Mouse (Mus musculus) liver (tissue): ENCODE measurements around the gene Rad54l2.

ENCODE experiments used
- DNase-seq: peaks from one replicate; pipeline ENCODE4 v3.0.0-alpha.2; 2020; ENCODE audit warnings: mixed read lengths

Gene Rad54l2

DNA sequence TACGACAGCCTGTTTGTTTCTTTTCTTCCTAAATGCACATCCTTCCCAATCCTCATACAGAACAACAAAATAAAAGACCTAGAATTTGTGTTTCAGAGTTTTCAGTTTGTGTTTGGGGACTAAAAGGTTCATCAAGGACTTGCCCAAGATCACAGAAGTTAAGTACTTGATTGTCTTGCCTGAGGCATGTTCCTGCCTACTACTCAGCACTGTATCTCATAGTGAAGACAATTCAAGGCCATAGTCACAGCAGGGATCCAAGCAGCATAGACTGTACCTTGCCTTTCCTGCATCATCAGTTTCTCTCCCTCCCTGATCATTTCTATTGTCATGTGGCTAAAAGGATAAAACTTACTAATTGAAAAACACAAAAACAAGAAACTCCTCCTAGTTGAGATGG lies 49.0 kb downstream of the Rad54l2 start:
- no peak for DNase-seq

DNA sequence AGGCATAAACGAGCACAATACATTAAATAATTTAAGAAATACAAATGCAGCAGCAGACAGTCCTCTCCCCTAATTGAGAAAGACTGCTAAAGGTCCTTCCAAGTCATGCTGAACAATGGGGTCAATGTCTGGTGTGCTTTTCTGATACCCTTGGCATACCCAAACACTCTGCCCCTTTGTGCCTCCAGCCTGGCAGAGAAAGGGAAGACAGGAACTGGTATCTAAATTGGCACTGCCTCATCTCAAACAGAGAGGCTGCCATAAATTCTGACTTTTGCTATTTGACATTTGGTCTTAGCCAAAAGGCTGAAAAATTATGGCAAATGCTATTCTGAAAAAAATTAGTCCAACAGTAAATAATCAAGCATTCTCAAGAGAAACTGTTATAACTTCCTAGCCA lies 49.9 kb downstream of the Rad54l2 start:
- no peak for DNase-seq

DNA sequence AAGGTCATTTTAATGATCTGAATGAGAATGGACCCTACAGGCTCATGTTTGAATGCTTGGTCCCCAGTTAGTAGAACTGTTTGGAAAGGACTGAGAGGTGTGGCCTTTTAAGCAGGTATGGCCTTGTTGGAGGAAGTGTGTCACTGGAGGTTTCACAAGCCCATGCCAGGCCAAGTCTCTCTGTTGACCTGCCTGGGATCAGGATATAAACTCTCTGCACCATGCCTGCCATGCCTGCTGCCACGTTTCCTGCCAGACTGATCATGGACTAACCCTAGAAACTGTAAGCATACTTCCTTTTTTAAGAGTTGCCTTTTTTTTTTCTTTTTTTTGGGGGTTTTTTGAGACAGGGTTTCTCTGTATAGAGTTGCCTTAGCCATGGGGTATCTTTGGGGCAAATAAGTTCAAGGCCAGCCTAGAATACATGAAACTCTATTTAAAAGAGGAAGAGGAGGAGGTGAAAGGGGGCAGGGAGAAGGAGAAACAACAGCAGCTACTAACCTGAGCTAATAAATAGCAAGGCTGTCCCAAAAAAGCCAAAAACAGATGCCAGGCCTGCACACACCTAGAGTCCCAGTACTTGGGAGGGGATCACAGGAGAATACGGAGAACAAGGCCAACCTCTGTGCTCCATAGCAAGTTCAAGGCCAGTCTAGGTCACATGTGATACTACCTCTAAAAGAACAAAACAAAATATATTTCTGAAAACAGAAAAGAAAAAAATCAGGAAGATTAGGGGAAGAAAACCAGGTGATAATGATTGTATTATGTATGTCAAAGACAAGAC lies 50.6 kb downstream of the Rad54l2 start:
- DNase-seq = no peak

DNA sequence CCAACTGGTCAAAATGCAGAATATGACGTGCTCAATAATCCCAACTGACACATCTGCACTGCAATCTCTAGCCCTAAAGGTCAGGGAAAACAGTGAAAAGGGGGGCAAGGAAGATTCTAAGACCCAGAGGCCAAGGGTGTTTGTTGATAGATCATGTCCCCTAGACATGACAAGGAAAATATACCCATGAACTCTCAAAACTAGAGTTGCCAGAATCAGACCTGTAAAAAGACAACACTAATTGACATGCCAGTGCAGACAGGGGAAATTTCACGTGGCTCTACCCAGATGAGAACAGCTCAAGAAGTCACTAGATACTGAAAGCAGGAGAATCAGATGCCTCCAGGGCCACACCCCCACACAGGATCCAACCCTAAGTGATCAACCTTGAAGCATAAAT lies 55.3 kb downstream of the Rad54l2 start:
- DNase-seq = no peak

DNA sequence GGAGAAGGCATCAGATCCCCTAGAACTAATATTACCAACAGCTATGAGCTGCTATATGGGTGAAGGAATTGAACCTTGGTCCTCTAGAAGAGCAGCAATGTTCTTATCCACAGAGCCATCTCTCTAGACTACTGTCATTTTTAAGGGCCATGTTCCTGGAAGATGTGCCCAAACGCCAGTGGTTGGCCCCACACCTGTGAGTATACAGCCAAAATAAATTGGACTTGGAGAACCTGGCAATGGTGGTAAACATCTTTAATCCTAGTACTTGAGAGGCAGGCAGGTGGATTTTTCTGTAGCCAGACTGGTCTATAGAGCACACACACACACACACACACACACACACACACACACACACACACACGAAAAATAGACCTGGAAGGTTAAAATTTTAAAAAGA lies 59.6 kb downstream of the Rad54l2 start:
- no peak for DNase-seq

DNA sequence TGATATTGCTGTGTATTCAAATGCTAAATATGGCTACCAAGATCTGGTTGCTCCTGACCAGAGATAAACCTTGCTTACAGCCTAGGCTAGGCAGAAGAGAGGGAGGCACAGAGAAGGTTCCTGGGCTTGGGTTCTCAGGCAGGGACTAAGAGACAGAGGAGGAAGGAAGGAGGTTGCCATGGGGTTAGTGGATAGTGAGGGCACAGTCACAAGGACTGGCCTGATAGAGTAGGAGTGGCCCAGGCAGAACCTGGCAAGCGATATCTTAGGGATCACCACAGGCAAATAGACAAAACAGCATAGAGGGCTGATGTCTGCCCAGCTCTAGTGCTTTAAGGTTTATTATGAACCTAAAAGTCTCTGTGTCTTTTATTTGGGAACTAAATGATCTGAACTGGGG lies 62.1 kb downstream of the Rad54l2 start:
- peak; percentile 47 for DNase-seq

DNA sequence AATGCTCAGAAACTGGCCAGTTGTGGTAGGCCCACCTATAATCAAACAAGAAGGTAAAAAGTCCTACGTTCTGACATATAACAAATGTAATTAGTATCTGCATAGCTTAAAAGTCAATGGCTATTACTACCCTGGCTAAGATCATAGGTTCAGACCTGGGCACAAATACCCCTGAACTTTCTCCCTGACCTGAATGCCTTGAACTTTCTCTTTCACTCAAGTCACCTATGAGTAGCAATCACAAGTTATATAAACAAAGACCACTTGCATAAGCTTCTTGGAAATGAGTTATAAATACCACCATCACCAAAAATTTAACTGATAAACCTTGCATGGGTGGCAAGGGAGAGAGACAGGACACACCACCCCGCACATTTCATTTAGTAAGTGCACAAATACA lies 63.6 kb downstream of the Rad54l2 start:
- no peak for DNase-seq

DNA sequence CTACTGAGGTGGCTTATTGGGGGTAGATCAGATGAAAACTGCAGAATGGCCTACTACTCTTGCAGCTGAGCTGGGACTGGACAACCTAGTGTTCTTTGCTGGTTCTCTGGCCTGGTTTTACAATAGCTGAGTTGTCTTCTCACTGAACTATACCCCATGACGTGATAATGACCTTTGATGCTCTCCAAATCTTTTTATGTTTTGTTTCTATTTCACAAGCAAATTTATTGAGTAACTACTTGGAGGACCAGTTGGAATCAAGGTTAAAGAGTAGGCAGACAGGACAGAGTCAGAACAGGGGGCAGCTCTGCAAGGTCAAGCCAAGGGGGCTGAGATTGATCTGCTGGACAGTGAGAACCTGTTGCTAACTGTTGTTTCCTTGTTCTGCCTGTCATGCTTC lies 64.1 kb downstream of the Rad54l2 start:
- DNase-seq = no peak

DNA sequence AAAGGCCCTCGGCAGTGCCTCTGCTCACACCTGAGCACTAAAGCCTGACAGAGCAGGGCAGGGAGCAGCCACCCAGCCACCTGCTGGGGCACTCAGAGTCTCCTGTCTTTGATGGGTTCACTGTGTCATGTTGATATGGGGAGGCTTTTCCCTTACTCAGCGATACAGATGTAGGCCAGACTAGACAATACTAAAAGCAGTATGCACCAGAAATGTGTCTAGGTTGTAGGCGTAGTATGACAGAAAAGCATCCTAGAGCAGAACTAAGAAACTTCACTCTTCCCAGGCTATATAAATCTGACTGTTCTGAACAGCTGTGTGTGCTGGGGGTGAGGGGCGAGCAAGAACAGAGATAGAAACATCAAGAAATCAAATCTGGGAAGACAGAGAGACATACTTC lies 72.3 kb downstream of the Rad54l2 start:
- DNase-seq = no peak

DNA sequence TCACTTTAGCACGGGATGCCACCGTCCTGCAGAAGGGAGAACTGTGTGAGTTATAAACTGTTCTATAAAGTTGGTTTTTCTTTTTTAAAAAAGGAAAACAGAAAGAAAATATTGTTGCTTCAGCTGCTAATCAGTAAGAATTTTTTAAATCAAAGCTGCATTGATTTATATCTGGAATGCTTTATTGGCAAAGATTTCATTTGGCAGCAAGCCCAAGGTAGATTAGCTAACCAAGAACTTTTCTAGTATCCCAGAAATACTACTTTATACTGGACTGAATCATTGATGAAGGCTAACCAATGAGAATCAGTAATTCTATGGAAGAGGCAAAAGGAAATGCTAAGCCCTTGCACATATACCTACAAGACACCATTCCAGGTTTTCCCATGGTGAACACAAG lies 72.8 kb downstream of the Rad54l2 start:
- DNase-seq = no peak

DNA sequence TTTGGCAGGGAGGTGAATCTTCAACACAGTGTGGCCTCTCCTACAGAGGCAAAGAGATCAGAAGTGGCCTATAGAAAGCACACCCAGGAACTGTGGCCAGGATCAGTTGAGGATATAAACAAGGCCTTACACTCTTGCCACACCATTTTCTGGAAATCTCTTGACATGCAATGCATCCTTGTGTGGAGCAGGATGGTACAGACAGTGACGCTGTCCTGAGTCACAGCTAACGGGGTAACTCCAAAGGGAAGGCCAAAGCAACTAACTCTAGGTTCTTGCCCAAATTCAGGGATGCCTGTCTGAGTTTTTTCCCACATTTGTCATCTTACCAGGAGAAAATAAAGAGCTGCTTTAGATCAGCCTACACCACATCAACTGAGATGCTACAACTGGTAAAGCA lies 76.5 kb downstream of the Rad54l2 start:
- DNase-seq = no peak

DNA sequence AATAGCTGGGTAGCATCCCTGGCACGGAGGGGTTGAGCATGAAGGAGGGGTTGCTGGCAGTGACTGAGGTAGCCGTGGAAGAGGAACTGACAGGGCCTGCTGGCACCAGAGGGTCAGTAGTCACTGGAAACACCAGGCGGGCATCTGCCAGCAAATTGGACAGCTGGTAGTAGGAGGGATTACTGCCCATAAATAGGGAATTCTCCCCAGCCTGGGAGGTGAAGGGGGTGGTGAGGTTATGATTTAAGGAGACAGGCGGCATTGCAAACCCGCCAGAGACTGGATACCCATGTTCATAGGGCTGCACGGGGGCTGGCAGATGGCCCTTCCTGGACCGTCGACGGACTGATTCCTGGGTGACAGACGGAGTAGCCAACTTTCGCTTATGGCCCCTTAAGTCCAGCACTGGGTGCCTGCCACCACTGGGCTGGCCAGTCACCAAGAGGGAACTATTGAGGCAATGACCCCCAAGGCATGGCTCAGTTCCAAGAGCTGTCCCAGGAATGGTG lies 96.0 kb downstream of the Rad54l2 start:
- DNase-seq = no peak

DNA sequence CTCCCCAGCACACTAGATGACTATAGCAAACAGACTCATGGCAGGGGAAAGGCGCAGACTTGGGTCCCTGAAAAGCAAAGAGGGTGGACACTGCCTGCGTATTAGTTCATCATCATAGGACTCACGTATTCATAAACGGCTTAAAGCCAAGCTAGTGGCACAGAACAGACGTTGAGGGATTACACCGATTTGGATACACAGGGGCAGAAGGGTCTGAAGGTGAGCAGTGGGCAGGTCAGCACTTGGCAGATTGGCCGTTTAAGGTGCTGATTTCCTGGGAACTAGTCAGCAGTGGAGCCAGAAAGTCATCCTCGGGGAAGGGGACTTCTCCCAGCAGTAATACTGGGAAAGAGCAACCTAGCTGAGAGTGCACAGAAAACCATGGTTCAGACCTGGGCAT lies 100.2 kb downstream of the Rad54l2 start:
- no peak for DNase-seq

DNA sequence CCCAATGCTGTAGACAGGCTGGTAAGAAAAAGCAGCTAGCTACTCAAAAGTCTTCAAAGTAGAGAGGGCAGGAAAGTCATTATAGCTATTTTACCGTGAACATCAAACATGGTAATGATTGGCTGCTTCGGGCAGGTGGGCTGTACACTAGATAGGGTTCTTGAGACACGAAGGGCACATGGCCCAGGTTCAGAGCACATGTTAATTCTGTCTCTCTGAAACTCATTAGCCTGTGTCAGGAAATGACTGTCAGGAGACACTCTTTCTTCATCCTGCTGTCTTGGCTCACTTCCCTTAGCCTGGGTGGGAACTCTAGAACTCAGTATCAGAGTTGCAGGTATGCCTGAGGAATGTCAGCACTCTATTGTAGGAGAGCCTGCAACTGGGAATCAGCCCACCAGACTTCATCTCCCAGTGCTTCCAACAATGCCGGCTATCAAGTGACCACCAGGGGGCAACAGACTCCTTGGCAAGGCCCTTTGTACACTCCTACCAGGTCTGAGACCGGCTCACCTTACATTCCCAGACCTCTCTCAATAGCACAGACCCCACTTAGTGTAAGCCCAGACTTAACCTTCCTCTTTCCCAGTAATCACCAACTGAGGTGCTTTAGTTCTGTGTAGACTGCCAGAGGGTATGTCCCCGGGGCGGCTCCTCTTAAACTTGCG lies 101.9 kb downstream of the Rad54l2 start:
- peak; percentile 78 for DNase-seq

DNA sequence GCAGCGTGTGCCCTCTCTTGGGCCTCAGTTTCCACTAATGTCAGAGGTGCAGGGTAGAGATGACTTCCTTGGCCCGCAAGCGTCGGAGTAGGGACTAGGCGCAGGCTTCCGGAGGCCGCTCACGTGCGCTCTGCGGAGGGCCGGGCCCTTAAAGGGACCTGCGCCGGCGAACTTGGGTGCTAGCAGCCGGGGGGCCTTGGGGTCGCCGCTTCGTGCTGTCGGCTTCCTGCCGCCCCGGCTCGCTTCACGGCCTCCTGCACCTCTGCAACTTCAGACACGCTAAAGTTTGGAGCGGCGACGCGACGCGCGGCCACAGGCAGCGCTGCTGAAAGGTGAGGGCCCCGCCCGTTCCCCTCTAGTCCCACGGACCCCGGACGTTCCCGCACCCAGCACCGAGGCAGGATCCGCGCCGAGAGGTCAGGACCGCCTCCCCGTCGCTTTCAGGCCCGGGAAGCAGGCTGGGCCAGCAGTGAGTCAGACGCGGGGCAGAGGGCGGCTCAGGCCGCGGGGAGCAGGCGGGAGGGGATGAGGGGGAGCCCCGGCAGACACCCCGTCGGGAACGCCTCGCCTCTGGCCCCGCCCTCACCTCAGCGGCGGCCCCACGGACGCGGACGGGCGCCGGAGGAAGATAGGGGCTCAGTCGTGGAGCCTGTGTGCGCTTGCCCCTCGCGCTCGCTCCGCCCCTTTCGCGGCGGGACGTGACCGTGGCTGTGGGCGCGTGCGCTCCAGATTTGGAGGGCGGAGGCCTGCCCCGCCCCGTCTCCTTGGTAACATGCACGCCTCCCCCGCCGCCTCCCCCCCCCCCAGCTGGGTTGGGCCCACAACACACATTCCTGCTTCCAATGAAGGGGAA lies 103.5 kb downstream of the Rad54l2 start, which contains the start of gene Tex264:
TSS of gene Tex264 (minus strand) at position 679 of the 853 bp plus-strand sequence.
- peak; percentile 84 for DNase-seq

DNA sequence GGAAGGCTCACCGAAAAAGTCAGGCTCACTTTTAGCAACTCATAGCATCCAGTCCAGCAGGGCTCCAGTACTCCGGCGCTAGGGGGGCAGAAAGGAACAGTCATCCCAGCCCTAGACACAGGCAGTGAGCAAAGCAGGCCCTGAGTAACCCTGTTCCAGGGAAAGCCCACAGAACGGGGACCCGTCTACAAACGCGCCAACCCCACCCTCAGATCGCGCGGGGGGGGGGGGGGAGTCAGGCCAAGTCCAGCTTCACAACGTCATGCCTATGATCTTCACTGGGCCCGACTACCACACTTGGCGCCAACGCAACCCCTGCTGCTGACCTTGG lies 104.1 kb downstream of the Rad54l2 start:
- no peak for DNase-seq

DNA sequence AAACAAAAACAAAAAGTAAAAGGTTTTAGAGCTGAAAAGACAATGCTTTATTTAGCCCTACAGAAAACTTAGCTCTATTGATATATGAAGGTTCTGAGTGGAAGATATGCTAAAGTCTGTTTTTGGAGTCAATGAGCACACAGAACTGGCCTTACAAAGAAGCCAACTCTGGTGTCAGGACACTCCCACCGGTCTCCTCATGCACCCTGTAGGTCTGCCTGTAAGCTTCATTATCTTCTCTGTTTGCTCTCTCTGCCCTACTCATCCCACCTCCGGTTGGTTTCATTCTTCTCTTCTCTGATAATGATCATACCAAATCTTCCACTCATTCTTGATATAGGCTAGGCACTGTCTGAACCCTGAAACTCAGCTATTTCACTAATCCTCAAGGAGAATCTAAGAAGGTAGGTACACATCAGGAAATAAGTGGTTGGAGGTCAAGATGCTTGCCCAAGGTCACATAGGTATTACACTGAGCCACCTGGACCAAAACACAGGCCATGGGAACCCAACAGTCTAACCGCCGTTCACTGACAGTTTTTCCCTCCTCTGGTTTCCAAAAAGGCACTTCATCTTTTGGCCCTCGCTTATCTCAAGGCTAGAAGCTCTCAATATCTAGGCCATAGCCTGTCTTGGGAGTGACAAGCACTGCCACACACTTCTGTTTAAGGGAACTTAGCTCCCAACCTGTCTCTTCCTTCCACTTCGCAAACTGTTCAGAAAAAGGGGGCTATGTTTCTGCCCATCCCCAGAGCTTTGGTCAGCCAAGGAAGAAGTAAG lies 104.7 kb downstream of the Rad54l2 start:
- DNase-seq = no peak

DNA sequence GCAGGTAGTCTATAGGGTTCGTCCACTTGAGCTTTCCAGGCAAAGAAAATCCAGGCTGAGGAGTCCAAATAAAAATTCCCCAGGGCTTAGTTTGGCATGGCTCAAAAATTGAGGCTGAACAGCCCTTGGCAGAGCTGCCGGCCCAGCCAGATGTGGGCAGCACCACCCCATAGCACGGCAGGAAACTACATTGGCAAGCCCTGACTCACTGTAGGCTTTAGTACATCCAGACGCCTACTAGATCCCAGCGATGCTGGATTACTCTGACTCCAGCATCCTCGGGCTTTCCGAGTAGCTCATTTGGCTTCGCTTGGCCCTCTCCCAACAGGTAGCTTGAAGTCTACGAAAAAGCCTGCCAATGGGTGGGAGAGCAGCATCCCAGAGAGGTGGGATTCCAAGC lies 108.0 kb downstream of the Rad54l2 start:
- no peak for DNase-seq

DNA sequence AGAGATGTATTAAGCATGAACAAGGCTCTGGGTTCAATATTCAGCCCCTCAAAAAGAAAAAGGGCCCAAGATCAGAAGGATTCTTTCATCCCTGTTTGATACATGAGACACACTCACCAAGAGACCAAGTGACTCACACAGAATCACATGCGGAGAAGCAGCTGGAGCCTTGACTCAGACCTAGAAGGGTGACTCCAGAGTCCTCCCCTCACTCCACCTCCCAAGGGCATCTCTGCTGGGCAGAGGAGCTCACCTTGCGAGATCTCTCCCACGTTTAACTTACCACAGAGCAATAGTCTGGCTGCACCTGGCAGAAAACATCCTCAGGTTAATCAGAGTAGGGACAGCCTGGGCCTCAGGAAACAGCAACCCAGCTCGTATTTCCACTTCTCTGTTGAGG lies 110.8 kb downstream of the Rad54l2 start:
- no peak for DNase-seq

DNA sequence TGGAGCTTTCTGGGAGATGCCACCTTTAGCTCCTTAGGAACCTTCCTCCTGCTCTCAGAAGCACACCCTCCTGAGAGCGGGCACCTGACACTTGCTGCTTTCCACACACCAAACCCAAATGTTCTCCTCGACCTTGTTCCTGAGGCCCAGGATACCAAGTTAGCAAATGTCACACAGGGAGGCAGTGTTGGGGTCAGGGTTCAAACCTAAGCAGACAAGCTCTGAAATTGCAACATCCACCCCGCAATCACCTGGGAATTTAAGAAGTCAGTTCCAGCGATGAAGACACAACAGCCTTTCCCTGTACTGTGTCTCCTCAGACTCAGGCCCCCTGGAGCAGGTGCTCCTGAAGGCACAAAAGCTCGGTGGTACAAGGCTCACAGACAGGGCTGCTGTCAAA lies 111.3 kb downstream of the Rad54l2 start:
- DNase-seq = no peak

DNA sequence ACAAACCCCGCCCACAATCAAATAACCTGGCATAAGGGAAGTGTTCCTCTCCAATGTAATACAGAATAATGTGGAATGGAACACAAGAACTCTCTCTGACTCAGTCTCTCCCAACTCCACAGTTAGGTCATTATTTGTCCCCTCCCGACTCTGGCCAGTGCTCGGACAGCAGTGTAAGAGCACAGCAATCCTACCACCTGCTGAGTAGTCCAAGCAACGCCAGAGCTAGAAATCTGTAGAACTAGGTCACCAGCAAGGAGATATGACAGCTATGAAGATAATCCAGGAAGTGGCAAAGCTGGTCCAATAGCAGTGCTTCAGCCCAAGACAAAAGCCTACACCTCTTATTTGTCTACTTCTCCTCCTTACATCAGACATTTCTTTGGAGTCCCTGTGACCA lies 112.4 kb downstream of the Rad54l2 start:
- no peak for DNase-seq

DNA sequence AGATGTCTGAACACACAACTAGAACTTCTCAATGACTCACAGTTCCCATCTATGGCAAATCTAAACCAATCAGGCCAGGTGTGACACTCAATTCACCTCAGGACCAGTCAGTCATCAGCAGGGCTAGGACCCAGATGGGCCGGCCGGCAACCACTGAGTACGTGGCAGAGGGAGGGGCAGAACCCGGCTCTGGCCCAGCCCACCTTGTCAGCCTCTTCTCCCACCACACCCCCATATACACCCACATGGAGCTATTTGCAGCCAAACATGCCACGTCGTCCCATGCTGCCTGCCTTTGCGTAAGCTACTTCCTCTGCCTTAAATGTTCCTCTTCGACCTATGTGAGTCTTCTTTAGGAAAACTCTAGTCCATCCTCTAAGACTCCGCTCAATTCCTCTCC lies 113.0 kb downstream of the Rad54l2 start:
- no peak for DNase-seq

DNA sequence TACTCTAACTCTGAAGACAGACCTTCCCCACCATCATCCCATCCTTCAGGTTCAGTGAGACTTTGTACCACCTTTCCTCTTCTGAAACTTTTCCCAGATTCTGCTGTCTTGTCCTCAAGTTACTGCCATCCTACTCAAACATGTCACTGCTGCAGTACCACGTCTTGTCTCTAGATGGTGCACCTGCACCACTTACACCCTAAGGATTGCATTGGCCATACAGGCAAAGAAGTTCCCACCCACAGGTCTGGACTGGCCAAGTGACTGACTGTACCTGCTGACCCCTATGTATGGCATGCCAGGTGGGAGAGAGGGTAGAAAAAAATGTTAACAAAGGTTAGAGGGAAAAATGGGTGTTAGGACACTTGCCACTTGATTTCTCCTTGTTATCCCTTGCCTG lies 113.5 kb downstream of the Rad54l2 start:
- peak; percentile 79 for DNase-seq
